Mouse (Mus musculus) macrophage (primary cell): ENCODE results near the gene Emc9. TPM values are rescaled to one million over a fixed set of nuclear protein-coding genes. Genes with fewer than 3 reads are reported as not detected.

Experiments used
- H3K27ac ChIP-seq: fragments of 350-480 bp; formaldehyde crosslinking; 2 replicates; pipeline ENCODE4 v1.9.0; 2021
- H3K36me3 ChIP-seq: fragments of 350-480 bp; formaldehyde crosslinking; 2 replicates; pipeline ENCODE4 v1.9.0; 2021; ENCODE audit errors: inconsistent target
- H3K4me3 ChIP-seq: fragments of 350-480 bp; formaldehyde crosslinking; 2 replicates; pipeline ENCODE4 v1.9.0; 2021; ENCODE audit errors: inconsistent target
- H3K79me2 ChIP-seq: fragments of 350-480 bp; formaldehyde crosslinking; 2 replicates; pipeline ENCODE4 v1.9.0; 2021; ENCODE audit errors: inconsistent target
- WGBS: methylation state at CpG from one replicate; pipeline ENCODE4 v1.1.7; 2026; ENCODE audit warnings: inconsistent platforms; ENCODE audit not compliant: missing documents; 5-methylcytosine and 5-hydroxymethylcytosine counted together
- polyA plus RNA-seq: library from polyadenylated mRNA; stranded (reverse); fragments of 250-400 nt; gene quantifications from 3 replicates; pipeline ENCODE4 v1.2.4, GENCODE M21; 2018; ENCODE audit warnings: inconsistent platforms

Emc9 gene
- polyA plus RNA-seq, 1 experiment from 2014 or later, result 11.9 TPM

GRCm38 (mm10) chr14:55560202-55561073 is 24.7 kb downstream of the Emc9 start, which contains the start of gene A730061H03Rik:
Gene A730061H03Rik (minus strand): TSS chr14:55560406.
- H3K4me3 ChIP-seq, result peak within 1 kb of the TSS; percentile 89
- H3K27ac ChIP-seq, result peak within 1 kb of the TSS; percentile 96
- H3K36me3 ChIP-seq, result peaks cover 23% of the 10 kb centered on the region
- 2% methylated on average over 51 of the region's 51 CpGs for whole genome bisulfite sequencing
- peaks cover 29% of the 10 kb centered on the region; the same call in 1 of the 2 replicates for H3K79me2 ChIP-seq

- under 1% methylated on average over 26 of the region's 27 CpGs for WGBS
- peak within 1 kb of the TSS; percentile 89 for H3K4me3 ChIP-seq
Measured at GRCm38 (mm10) chr14:55559799-55560201, 25.3 kb downstream of the Emc9 start, which contains the start of gene Dcaf11. Gene Dcaf11 (plus strand): TSS chr14:55560006.

GRCm38 (mm10) chr14:55558740-55559448 is 26.2 kb downstream of the Emc9 start:
- Histone ChIP-seq H3K4me3 (peak overlapping the region; percentile 89), H3K36me3 (peaks cover 8% of the 10 kb centered on the region), H3K27ac (peak overlapping the region; percentile 96), H3K79me2 (peaks cover 29% of the 10 kb centered on the region; the same call in 1 of the 2 replicates)
- 45% methylated on average over 6 of the region's 6 CpGs for WGBS

More at GRCm38 (mm10) chr14:55559799-55560201, 25.3 kb downstream of the Emc9 start, which contains the start of gene Dcaf11:
- H3K36me3 ChIP-seq, result peaks cover 17% of the 10 kb centered on the region
- peaks cover 29% of the 10 kb centered on the region; the same call in 1 of the 2 replicates for H3K79me2 ChIP-seq
- peak within 1 kb of the TSS; percentile 96 for H3K27ac ChIP-seq

- 83% methylated on average over 3 of the region's 3 CpGs for WGBS
- Histone ChIP-seq H3K36me3 (0 out of 2 replicates have a peak, but pooled peaks cover under 1% of the 10 kb centered on the region), H3K27ac (peak overlapping the region; percentile 96), H3K4me3 (no peak overlapping the region), H3K79me2 (peaks cover 29% of the 10 kb centered on the region; the same call in 1 of the 2 replicates)
Measured at GRCm38 (mm10) chr14:55557587-55557986, 27.5 kb downstream of the Emc9 start.

- Histone ChIP-seq H3K36me3 (no peaks in the 10 kb centered on the region), H3K79me2 (peaks cover 27% of the 10 kb centered on the region; the same call in 1 of the 2 replicates), H3K27ac (peak overlapping the region; percentile 96), H3K4me3 (no peak overlapping the region)
- 6% methylated on average over 5 of the region's 5 CpGs for WGBS
Measured at GRCm38 (mm10) chr14:55557003-55557402, 28.1 kb downstream of the Emc9 start.

- peaks cover 15% of the 10 kb centered on the region; the same call in 1 of the 2 replicates for H3K79me2 ChIP-seq
- no peaks in the 10 kb centered on the region for H3K36me3 ChIP-seq
- 82% methylated on average over 3 of the region's 3 CpGs for WGBS
- H3K4me3 ChIP-seq, result no peak overlapping the region
- H3K27ac ChIP-seq, result no peak overlapping the region
Measured at GRCm38 (mm10) chr14:55555788-55556187, 29.3 kb downstream of the Emc9 start.

GRCm38 (mm10) chr14:55554635-55555034 is 30.5 kb downstream of the Emc9 start:
- Histone ChIP-seq H3K79me2 (peaks cover 15% of the 10 kb centered on the region; the same call in 1 of the 2 replicates), H3K27ac (no peak overlapping the region), H3K36me3 (peaks cover 3% of the 10 kb centered on the region; the same call in 1 of the 2 replicates), H3K4me3 (no peak overlapping the region)

- Histone ChIP-seq H3K79me2 (no peaks in the 10 kb centered on the region), H3K36me3 (peaks cover 30% of the 10 kb centered on the region), H3K27ac (no peak overlapping the region), H3K4me3 (no peak overlapping the region)
- WGBS, result 96% methylated on average over 7 of the region's 8 CpGs
Measured at GRCm38 (mm10) chr14:55551794-55552193, 33.3 kb downstream of the Emc9 start.

GRCm38 (mm10) chr14:55551347-55551746 is 33.8 kb downstream of the Emc9 start:
- Histone ChIP-seq H3K79me2 (no peaks in the 10 kb centered on the region), H3K4me3 (no peak overlapping the region), H3K36me3 (peaks cover 35% of the 10 kb centered on the region), H3K27ac (no peak overlapping the region)
- 88% methylated on average over 5 of the region's 5 CpGs for WGBS

- no peak overlapping the region for H3K27ac ChIP-seq
- H3K79me2 ChIP-seq, result no peaks in the 10 kb centered on the region
- H3K36me3 ChIP-seq, result peaks cover 46% of the 10 kb centered on the region
- 95% methylated on average over 6 of the region's 6 CpGs for WGBS
- no peak overlapping the region for H3K4me3 ChIP-seq
Measured at GRCm38 (mm10) chr14:55550191-55550590, 34.9 kb downstream of the Emc9 start.

GRCm38 (mm10) chr14:55544334-55544733 is 40.8 kb downstream of the Emc9 start:
- H3K27ac ChIP-seq, result no peak overlapping the region
- H3K79me2 ChIP-seq, result peaks cover 13% of the 10 kb centered on the region; the same call in 1 of the 2 replicates
- 91% methylated on average over 9 of the region's 9 CpGs for WGBS
- H3K36me3 ChIP-seq, result peaks cover 63% of the 10 kb centered on the region
- H3K4me3 ChIP-seq, result no peak overlapping the region

- Histone ChIP-seq H3K79me2 (peaks cover 13% of the 10 kb centered on the region; the same call in 1 of the 2 replicates), H3K4me3 (no peak overlapping the region), H3K27ac (no peak overlapping the region), H3K36me3 (peaks cover 43% of the 10 kb centered on the region)
- 90% methylated on average over 12 of the region's 12 CpGs for WGBS
Measured at GRCm38 (mm10) chr14:55542268-55542667, 42.8 kb downstream of the Emc9 start.

GRCm38 (mm10) chr14:55540787-55541321 is 44.2 kb downstream of the Emc9 start:
- Histone ChIP-seq H3K27ac (peak overlapping the region; percentile 75), H3K36me3 (peaks cover 29% of the 10 kb centered on the region), H3K79me2 (peaks cover 13% of the 10 kb centered on the region; the same call in 1 of the 2 replicates), H3K4me3 (peak overlapping the region; percentile 84)
- 3% methylated on average over 10 of the region's 10 CpGs for WGBS

GRCm38 (mm10) chr14:55540067-55540786 is 44.9 kb downstream of the Emc9 start, which contains the start of gene Pck2:
Gene Pck2 (plus strand): TSS chr14:55540266.
- Histone ChIP-seq H3K36me3 (peaks cover 23% of the 10 kb centered on the region), H3K27ac (peak within 1 kb of the TSS; percentile 75), H3K4me3 (peak within 1 kb of the TSS; percentile 84), H3K79me2 (peaks cover 13% of the 10 kb centered on the region; the same call in 1 of the 2 replicates)
- WGBS, result 1% methylated on average over 32 of the region's 32 CpGs
